Mouse (Mus musculus): ENCODE measurements around the gene Gm17693. TPM values are rescaled to one million over a fixed set of nuclear protein-coding genes. Genes with fewer than 3 reads are reported as not detected.
"Not testable (repeated sequence)": the region's sequence is repeated elsewhere in the genome, so short reads cannot be mapped to it uniquely, and the experiment has no call there.

Gene Gm17693
- polyA plus RNA-seq (2015; fragmentation: Nextera tagmentation; extraction: Ambion mirVana) = not detected in 2 replicates

GRCm38 (mm10) chrX:125705144-125705543 lies at the start of gene Gm17693:
Gene Gm17693 (plus strand): TSS chrX:125705444.
- not testable (repeated sequence) for H3K4me1 ChIP-seq (replicated peaks; ENCODE audit: control insufficient read depth, insufficient read depth, low read length); H3K27ac ChIP-seq (ENCODE audit: low read depth, low read length); H3K27me3 ChIP-seq (replicated peaks; ENCODE audit: control insufficient read depth, insufficient read depth, low read length); H3K4me3 ChIP-seq (ENCODE audit: low read depth, low read length); H3K36me3 ChIP-seq (ENCODE audit: control insufficient read depth, insufficient read depth); H3K9me3 ChIP-seq (ENCODE audit: control insufficient read depth); H3K9ac ChIP-seq (ENCODE audit: low read depth, low read length); H3K4me2 ChIP-seq (replicated peaks; ENCODE audit: low read depth); ATAC-seq
- WGBS = no CpG with 5 or more reads among the region's 4 CpGs

All from intestine, postnatal 0 days (tissue).